Mouse (Mus musculus) kidney, postnatal 14 days (tissue): Measurements from ENCODE around the gene 1700012B09Rik.

ENCODE experiments used
- DNase-seq: peaks from one replicate; pipeline ENCODE4 v3.0.0; 2022; ENCODE audit warnings: mixed read lengths

1700012B09Rik gene

DNA sequence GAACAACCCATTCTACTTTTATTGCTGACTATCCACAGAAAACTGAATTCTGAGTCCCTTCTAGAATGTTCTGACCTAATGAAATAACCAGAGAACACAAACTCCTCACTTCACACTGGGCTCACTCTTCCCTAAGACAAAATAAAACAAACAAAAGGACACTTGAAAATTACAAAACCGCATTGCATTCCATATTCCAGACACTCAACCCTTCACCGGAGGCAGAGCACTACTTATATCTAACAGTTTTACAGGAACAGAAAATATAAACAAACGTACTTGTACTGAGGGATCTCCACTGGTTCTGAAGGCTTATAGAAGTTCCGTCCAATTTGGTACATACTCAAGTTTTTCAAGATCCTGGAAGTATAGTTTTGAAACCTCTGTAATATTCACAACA, 42.5 kb downstream of the 1700012B09Rik start:
- no peak for DNase-seq

DNA sequence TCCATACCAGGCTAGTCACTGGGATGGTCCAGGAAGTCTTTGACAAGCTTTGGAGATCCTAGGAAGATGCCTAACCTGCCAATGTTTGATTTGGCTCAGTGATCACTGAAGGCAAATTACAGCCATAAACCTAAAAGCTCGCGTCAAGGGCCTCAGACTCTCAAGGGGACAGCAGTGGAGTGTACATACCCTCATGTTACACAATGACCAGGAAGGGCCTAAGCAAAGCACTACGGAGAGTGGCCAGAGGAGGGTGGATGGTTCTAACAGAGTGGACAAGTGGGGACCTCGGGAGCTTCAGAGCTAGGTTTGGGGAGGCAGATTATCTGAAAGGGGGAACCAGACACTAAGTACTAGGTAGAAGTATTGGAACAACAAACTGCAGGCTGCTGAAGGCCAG, 44.2 kb downstream of the 1700012B09Rik start:
- DNase-seq = no peak

DNA sequence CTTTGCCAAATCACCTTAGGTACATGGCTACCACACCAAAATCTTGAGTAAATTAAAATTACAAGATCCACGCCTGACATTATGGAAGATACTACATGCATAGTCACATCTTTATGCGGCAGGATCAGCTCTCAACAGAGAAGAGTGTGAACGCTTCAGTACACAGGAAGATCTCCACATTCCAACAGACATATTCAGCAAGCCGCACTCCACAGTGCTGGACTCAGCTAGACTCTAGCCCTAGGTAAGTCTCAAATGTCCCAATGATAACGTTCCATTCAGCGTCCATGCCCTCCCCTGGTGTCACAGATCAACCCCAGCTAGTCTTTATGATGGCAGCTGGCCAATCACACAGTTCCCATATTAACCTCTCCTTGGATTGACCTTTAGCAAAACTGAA, 44.8 kb downstream of the 1700012B09Rik start:
- no peak for DNase-seq

DNA sequence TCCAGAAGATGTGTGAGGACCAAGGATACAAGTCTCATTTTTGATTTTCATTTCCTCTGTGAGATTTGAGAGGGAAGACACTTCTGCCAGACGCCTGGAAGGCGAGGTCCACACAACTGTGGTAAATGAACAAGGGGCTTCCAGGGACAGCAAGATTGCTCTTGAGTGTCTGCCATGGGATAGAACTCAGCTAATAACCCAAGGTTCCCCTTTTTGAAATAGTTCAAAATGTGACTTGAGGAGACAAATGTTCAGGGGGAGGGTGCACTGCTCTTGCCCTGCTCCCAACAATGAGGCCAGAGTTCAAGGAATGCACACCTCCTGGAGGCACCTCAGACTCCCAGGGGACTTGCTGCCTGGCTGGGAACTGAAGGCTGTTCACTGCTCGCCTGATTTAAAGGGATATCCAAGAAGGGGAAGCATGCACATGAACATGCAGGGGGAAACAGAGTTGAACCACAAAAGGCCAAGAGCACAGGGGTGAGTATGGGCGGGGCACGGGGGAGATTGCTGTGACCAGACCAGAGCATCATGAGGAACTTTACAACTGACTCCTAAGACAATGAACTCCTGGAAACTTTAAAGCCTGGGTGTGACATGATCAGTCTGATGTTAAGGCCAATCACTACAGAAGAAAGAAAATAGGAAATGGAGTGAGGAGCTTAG, 45.9 kb downstream of the 1700012B09Rik start:
- DNase-seq = no peak

DNA sequence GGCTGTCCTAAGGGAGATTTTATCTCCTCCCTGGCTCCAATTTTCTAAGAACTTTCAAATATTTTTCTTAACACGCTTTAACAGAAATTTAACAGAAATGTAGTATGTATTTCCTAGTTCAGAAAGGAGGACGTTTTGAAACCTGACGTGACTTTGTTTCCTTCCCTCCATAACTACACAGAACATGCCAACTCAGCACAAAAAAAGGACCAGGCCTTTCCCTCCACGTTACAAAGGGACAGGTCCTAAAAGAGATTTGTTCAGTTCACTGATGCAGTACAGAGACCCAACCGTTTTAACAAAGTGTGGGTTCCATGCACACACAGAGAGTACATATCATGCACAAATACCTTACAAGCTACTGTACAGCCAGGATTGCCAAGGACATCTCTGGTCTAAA, 49.2 kb downstream of the 1700012B09Rik start:
- no peak for DNase-seq

DNA sequence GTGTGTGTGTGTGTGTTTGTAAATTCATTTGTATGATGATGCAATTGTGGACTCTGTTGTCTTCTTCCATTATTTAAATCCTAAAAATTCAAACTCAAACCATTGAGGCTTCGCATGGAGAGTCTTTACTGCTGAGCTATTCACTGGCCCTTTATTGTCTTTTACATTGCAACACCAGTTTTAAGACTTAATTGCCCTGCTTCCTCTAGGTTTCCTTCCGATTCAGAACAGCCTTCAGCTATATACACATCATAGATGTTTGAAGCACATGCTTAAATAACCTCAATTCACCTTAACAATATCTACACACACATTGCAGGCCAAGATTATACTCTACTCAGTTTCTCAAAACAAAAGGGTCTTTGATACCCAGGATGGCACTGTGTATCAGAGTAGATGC, 50.4 kb downstream of the 1700012B09Rik start:
- no peak for DNase-seq

DNA sequence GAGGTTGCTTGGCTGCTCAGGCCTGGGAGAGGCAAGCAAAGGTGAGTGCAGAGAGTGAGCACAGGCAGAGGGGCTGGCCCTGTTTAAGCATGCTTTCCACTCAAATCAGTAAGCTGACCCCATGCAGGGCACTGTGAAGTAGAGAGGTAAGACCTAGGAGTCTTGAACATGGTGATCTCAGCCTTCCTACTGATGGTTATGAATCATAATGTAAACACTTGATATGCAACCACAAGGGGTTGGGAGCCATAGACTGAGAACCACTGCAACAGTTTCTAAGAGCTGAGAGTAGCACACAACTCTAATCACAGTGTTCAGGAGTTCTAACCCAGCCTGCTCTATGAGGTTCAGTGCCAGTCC, 52.5 kb downstream of the 1700012B09Rik start:
- no peak for DNase-seq

DNA sequence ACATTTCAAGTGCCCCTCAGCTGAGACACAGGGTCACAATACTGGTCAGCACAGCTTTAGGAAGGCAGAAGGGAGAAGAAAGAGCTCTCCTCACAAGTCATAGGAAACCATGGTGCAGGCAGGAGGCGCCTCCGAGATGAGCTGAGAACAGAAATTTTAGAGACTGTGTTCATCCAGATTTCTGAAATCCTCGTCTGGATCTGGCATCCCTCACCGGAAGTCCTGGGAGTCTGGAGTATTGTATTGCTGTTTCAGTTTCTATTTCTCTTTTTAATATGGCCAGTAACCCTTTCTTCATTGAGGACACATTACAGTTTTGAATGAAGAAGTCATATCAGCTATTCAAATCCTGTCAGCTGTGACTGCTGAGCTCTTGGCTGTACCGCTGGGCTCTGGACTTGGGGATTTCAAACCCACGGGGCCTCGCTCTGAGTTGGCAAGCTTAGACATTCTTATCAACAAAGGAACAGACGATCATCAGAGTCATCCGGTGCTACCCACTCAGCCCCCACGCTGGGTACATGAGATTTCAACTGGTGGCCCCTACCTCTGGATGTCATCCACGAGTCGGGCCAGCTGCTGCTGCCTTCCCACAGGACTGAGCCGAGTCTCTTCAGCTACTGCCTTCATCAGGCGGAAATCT, 53.0 kb downstream of the 1700012B09Rik start:
- DNase-seq = peak; percentile 26

DNA sequence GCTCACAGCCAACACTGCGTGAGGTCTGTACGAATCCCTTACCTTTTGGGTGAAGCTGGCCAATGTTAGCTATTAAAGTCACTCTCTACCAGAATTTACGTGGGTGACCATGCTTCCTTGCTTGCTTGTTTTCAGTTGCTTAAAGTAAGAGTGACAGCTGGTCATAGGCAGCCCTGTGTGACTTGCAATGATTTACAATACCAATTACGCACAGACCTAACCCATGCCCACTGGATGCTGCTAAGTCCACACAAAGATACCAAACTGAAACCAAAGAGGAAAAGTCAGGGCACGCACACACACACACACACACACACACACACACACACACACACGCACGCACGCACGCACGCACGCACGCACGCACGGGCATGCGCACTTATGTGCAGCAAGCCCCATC, 55.6 kb downstream of the 1700012B09Rik start:
- DNase-seq = no peak

DNA sequence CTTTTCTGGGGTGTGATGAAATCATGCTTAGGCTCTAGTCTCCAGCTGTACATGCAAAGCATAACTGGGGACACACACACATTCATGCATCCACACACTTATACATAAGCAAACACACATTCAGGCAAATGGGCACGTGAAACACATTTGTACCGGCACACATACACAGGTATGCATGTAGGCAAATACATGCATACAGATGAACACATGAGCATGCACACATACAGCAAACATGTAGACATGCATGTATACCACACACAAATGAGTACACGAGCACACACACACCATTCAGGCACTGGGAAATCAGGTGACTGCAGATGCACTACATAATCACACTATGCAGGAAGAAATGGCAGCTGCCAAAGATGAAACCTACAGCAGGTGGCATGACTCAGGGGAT, 59.9 kb downstream of the 1700012B09Rik start:
- DNase-seq = no peak
